Mouse (Mus musculus) lung, adult 2 months (tissue): ENCODE results near the gene Thap4. TPM values are rescaled to one million over a fixed set of nuclear protein-coding genes. Genes with fewer than 3 reads are reported as not detected.
"Not testable (repeated sequence)": the region's sequence is repeated elsewhere in the genome, so short reads cannot be mapped to it uniquely, and the experiment has no call there.

Experiments
- DNase-seq: peaks from one replicate; pipeline ENCODE4 v3.0.0; 2022
- H3K4me1 ChIP-seq: fragments of 200-500 bp; 2 replicates; pipeline ENCODE4 v1.6.1; 2011; ENCODE audit warnings: low read length; ENCODE audit not compliant: control insufficient read depth, insufficient read depth
- H3K4me3 ChIP-seq: fragments of 200-500 bp; replicated peaks from 2 replicates; pipeline ENCODE3; 2011; ENCODE audit warnings: low read depth, mild to moderate bottlenecking, control low read depth, low read length; ENCODE audit errors: extremely low read depth
- CTCF ChIP-seq: fragments of 200-500 bp; IDR thresholded peaks from 2 replicates; pipeline ENCODE4 v1.5.1; 2011; ENCODE audit warnings: mild to moderate bottlenecking, low read length, control low read depth; ENCODE audit not compliant: insufficient read depth
- POLR2A ChIP-seq: fragments of 200-500 bp; IDR thresholded peaks from 2 replicates; pipeline ENCODE4 v1.6.1; 2011; ENCODE audit warnings: low read depth, mild to moderate bottlenecking, control low read depth, low read length, borderline replicate concordance; ENCODE audit errors: extremely low read depth
- WGBS: fragments of 180-500 bp; shearing (Covaris S2); methylation state at CpG from one replicate; pipeline ENCODE4 v1.1.7; 2018; 5-methylcytosine and 5-hydroxymethylcytosine counted together
- polyA plus RNA-seq: library from polyadenylated mRNA; depleted of rRNA; stranded (reverse); fragments of >200 nt; gene quantifications from 2 replicates; pipeline ENCODE4 v1.2.3, GENCODE M21; 2012

Thap4 gene
- polyA plus RNA-seq, 1 experiment = 29.3 TPM

- TF ChIP-seq POLR2A (no peak), CTCF (no peak)
- DNase-seq = no peak
- 96% methylated on average over 5 of the region's 5 CpGs for WGBS
- no peaks in the 10 kb centered on the region for H3K4me1 ChIP-seq
- no peak overlapping the region for H3K4me3 ChIP-seq
Observed at GRCm38 (mm10) chr1:93776686-93777085, 22.0 kb upstream of the Thap4 start.

GRCm38 (mm10) chr1:93769901-93770300 lies 15.2 kb upstream of the Thap4 start:
- DNase-seq = peak; percentile 9
- no peak for TF ChIP-seq CTCF
- TF ChIP-seq POLR2A = no peak
- 75% methylated on average over 3 of the region's 3 CpGs for WGBS
- Histone ChIP-seq H3K4me3 (no peak overlapping the region), H3K4me1 (no peaks in the 10 kb centered on the region)

GRCm38 (mm10) chr1:93767600-93767999 lies 12.9 kb upstream of the Thap4 start:
- WGBS = 97% methylated on average over 6 of the region's 6 CpGs
- no peak overlapping the region for H3K4me3 ChIP-seq
- TF ChIP-seq CTCF (no peak), POLR2A (no peak)
- no peak for DNase-seq
- H3K4me1 ChIP-seq = no peaks in the 10 kb centered on the region

DNA sequence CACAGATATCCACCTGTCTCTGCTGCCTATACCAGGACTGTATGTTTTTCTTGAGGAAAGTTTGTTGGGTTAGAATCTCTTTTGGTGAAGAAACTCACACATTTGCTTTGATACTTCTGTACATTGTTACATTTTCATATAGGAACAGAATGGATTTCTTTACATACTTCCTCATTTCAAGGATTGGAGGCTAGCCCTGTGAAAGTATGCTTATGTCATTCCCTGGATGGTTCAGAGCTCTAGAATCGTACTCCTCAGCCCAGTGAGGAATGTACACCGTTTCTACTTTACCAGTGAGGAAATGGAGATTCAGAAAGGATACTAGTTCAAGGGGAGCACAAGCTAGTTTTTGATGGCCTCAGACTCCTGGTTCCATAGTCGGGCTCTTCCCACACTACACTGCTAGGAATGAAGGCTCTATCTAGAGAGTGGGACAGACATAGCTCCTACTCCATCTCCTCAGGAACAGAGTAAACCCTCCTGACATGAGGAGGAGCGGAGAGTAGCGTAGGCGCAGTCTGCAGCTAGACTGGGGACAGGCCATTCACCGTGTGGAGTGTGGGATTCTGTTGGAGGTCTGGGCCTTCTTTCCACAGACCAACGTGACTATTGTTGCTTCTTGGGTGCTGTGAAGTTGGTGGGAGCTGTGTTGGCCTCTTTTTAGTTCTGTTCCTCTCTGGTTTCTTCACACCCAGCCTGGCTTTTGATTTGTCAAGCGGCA lies 10.4 kb upstream of the Thap4 start:
- no peaks in the 10 kb centered on the region for H3K4me1 ChIP-seq
- H3K4me3 ChIP-seq = no peak overlapping the region
- WGBS = 86% methylated on average over 9 of the region's 9 CpGs
- DNase-seq = no peak
- TF ChIP-seq POLR2A (no peak), CTCF (no peak)

- not testable (repeated sequence) for H3K4me1 ChIP-seq, H3K4me3 ChIP-seq, DNase-seq
- WGBS = 79% methylated on average over 3 of the region's 3 CpGs
Observed at GRCm38 (mm10) chr1:93763531-93763930, 8.9 kb upstream of the Thap4 start.

DNA sequence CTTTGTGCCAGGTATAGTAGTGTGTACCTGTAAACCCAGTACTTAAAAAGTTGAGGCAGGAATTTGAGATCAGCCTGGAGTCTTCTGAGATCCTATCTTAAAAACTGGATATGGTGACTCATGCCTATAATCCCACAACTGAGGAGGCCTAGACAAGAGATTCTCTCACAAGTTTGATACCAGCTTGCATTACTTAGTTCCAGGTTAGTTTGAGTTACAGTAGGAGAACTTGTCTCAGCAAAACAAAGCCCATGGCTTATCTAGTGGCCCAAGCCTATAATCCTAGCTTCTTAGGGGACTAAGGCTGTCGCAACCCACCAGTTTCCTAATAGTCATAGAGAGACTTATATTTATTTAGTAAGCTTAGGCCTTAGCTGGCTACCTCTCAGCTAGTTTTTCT lies 5.4 kb upstream of the Thap4 start:
- 88% methylated on average over 1 of the region's 1 CpGs for WGBS

DNA sequence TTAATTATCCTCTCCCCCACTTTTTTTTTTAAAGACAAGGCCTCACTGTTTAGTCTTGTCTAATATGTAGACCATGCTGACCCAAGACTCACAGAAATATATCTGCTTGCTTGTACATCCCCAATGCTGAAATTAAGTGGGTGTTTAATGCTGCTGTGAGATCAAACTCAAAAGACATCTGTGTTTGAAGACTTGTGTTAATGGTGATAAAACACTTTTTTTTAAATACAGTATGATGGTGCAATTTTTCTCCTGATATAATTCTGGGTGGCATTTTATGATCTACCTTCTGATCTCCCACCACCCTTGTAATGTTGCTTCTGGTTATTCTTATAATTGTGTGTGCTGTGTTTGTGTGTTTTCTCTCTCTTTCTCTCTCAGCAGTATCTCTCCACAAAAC lies 1.5 kb upstream of the Thap4 start:
- DNase-seq = no peak
- TF ChIP-seq POLR2A (no peak), CTCF (no peak)
- H3K4me1 ChIP-seq = peaks cover 6% of the 10 kb centered on the region
- no peak overlapping the region for H3K4me3 ChIP-seq

More for the DNA sequence above, 5.4 kb upstream of the Thap4 start:
- Histone ChIP-seq H3K4me3 (no peak overlapping the region), H3K4me1 (peaks cover 3% of the 10 kb centered on the region; the same call in 1 of the 2 replicates)
- DNase-seq = no peak
- TF ChIP-seq CTCF (no peak), POLR2A (no peak)

DNA sequence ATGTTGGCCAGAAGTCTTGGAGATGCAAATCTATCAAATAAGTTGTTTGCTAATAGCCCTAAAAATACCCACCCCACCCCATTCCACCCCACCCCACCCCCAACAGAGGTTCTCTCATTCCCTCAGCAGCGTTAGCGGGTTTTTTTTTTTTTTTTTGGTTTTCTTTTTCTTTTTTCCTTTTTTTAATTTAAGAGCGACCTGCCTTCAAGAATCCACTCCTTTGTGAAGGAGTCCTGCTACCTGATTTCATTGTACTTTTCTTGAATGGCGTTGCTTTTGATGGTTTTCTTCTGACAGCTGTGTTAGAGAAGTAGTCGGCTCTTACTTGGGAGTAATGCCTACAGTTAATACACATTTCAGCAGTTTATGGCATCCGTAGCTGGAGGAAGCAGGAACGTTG lies 954 bp upstream of the Thap4 start:
- WGBS = 22% methylated on average over 7 of the region's 7 CpGs
- Histone ChIP-seq H3K4me3 (no peak overlapping the region), H3K4me1 (peaks cover 6% of the 10 kb centered on the region)
- DNase-seq = no peak
- no peak for TF ChIP-seq POLR2A
- TF ChIP-seq CTCF = no peak

DNA sequence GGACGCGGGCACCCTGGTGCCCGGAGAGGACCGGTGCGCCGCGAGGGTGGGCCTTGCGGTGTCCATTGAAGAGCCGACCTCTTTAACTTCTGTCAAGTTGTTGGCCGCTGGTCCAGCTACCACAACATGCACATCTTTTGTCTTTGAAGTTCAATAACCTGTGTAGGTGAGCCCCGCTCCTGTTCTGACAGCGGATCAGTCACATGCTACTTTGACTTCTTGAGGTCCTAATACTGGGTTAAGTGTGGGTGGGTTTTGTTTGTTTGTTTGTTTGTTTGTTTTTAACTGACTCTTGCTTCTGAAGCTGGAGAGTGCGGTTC lies 587 bp upstream of the Thap4 start:
- Histone ChIP-seq H3K4me1 (peaks cover 6% of the 10 kb centered on the region), H3K4me3 (peak overlapping the region; percentile 65)
- TF ChIP-seq CTCF (no peak), POLR2A (no peak)
- WGBS = 1% methylated on average over 13 of the region's 13 CpGs
- DNase-seq = no peak

- 1% methylated on average over 59 of the region's 59 CpGs for WGBS
- no peak for TF ChIP-seq CTCF
- TF ChIP-seq POLR2A = 0 out of 2 replicates have a peak, but pooled peaks have one; percentile 24
- peak; percentile 59 for DNase-seq
- Histone ChIP-seq H3K4me1 (peaks cover 6% of the 10 kb centered on the region), H3K4me3 (peak overlapping the region; percentile 79)
Observed at GRCm38 (mm10) chr1:93753911-93754572, 622 bp downstream of the Thap4 start.
